Mouse (Mus musculus): ENCODE data around the gene Arhgef3. TPM values are rescaled to one million over a fixed set of nuclear protein-coding genes. Genes with fewer than 3 reads are reported as not detected.

Gene Arhgef3
- total and polyA plus RNA-seq, 2 experiments from 2014 or later = 12.3 to 17.7 TPM

DNA sequence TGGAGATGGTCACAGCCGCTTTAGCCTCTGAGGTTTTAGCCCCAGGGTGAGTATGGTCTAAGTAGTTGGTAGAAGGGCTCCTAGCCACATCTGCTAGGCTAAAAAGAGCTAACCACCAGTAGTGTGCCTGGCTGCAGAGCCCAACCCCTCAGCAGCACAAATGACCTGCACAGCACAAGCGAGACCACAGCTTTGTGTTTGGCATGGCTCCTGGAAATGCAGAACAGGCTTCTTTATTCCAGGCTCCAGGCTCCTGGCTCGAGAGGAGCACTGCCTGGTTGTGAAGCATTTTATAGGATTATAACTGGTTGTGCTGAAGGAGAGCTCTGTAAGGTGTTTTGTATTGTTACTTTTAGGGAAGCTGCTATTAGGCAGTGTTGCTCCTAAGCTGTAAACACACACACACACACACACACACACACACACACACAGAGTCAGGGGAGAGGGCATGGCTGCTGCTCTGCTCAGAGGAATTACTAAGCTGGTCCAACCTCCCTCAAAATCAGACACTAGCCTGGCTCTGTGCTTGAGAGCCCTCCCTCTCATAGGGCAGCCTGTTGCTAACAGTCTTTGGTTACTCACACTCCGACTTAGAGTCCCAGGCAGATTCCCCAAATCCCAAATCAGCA is 217.8 kb downstream of the Arhgef3 start:
- H3K4me3 ChIP-seq (ENCODE audit: low read depth, low read length) = no peak overlapping the region
- no peaks in the 10 kb centered on the region for H3K9me3 ChIP-seq (ENCODE audit: low read length)
- ATAC-seq (peak; percentile 78), DNase-seq (peak; percentile 58)
- no peak overlapping the region for H3K9ac ChIP-seq
- no peak overlapping the region for H3K27ac ChIP-seq (ENCODE audit: low read depth, low read length)
- H3K4me2 ChIP-seq (ENCODE audit: low read depth) = no peak overlapping the region
- H3K4me1 ChIP-seq (ENCODE audit: insufficient read depth) = 0 out of 2 replicates have a peak, but pooled peaks cover 4% of the 10 kb centered on the region
- H3K36me3 ChIP-seq (ENCODE audit: insufficient read depth) = no peaks in the 10 kb centered on the region
- no peak for TF ChIP-seq CTCF (IDR thresholded peaks at IDR 0.05; ENCODE audit: low read depth)
- 36% methylated on average over 4 of the region's 4 CpGs for WGBS
- H3K27me3 ChIP-seq (ENCODE audit: insufficient read depth, low read length) = no peaks in the 10 kb centered on the region

DNA sequence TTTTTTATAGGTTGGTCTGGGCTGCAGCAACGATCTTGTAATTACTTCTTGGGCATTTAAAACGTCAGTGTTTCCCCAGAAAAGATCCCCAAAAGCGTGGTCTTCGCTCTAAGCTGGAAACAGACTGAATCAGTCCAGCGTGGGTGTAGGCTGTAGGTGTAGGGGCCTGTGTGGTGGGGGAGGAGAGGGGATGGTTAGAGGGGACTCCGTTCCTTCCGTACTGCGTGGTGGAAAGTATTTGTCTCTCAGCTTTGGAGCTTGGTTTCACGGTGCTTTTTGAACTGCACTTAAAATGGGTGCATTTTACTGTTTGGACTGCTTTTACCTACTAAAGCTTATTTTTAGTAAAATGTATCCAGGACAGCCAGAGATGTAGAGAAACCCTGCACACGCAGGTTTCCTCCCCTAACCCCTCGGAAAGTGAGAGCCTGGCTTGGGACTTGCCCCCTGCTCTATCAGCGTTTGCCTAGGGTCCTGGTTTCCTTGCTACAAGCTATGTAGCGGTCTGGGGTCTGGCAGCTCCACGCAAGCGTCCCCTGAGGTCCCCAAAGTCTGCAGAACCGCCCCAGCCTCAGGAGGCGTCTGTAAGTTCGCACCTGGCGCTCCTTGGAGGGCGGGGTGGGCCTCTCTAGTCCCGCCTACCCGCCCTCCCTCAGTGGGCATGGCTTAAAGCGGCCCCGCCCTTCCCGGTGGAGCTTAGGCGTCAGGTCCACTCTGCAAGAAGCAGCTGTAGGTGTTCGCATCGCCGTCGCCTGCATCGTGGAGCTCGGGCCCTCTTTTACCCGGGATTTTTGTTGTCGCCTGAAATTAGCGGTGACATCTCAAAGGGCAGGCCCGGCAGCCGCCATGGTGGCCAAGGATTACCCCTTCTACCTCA is 220.9 kb downstream of the Arhgef3 start:
- DNase-seq (peak; percentile 78), ATAC-seq (peak; percentile 92)
- TF ChIP-seq CTCF (IDR thresholded peaks at IDR 0.05; ENCODE audit: low read depth) = no peak
- 0 out of 2 replicates have a peak, but pooled peaks cover 4% of the 10 kb centered on the region for H3K4me1 ChIP-seq (ENCODE audit: insufficient read depth)
- H3K9me3 ChIP-seq (ENCODE audit: low read length) = no peaks in the 10 kb centered on the region
- peak overlapping the region; percentile 89 for H3K4me2 ChIP-seq (ENCODE audit: low read depth)
- WGBS = 3% methylated on average over 37 of the region's 37 CpGs
- no peak overlapping the region for H3K27ac ChIP-seq (ENCODE audit: low read depth, low read length)
- peak overlapping the region; percentile 73 for H3K9ac ChIP-seq
- no peaks in the 10 kb centered on the region for H3K36me3 ChIP-seq (ENCODE audit: insufficient read depth)
- H3K27me3 ChIP-seq (ENCODE audit: insufficient read depth, low read length) = no peaks in the 10 kb centered on the region
- peak overlapping the region; percentile 59 for H3K4me3 ChIP-seq (ENCODE audit: low read depth, low read length)

DNA sequence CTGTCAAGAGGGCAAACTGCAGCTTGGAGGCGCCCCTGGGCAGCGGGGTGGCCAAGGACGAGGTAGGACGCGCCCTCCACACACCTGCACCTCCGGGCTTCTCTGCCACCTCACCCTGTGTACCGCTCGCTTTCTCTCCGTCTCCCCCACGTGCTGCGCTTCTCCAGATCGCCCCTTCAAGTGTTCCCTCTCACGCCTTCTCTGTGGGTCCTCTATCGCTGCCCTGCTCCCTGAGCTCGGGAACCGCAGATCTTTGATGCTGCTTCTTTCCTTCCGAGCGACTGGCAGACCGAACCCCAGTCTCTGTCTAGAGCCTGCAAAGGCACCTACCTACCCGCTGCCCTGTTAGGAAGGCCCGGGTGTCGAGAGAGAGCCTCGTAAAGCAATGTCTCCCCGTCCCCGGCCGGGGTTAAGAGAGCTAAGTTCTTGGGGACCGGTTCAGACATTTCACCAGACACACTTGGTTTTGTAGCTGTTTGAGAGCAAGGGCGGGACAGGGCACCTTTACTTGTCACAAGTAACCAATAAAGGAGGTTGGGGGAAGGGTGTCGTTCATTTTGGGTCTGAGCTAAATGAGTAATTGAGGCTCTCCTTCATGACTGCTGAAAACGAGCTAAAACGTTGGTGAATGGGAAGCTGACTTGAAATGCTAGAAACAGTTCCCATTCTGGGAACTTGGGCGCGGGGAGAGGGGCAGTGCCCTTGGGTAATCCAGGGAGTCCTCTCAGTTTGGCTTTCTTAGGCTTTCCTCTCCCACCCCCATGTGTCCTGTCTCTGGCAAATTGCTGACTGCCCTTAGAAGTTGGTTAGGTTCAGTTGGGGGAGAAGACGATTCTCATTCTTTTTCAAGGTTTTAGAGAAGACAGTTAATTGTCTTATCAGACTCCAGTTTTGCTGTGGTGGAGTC is 221.8 kb downstream of the Arhgef3 start:
- ATAC-seq = peak; percentile 52
- H3K36me3 ChIP-seq (ENCODE audit: insufficient read depth) = no peaks in the 10 kb centered on the region

DNA sequence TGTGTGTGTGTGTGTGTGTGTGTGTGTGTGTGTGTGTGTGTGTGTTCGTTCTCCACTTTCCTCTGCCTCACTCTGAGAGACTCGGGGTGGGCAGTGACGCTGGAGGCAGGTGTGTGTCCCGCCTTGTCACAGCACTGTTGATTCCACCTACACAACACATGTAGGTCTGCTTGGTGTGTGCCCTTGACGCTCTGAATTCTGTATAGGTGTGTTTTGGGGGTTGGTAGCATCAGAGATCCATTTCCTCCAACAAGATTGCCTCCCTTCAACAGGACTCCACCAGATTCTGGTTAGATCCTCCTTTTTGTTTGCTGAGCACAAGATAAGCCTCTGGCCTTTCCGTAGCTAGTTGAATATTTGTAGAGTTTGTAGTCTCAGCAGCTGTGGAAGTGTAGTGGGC is 222.5 kb downstream of the Arhgef3 start:
- Histone ChIP-seq H3K4me2 (ENCODE audit: low read depth) (peak overlapping the region; percentile 89), H3K36me3 (ENCODE audit: insufficient read depth) (no peaks in the 10 kb centered on the region), H3K27me3 (ENCODE audit: insufficient read depth, low read length) (no peaks in the 10 kb centered on the region), H3K27ac (ENCODE audit: low read depth, low read length) (no peak overlapping the region), H3K4me1 (ENCODE audit: insufficient read depth) (0 out of 2 replicates have a peak, but pooled peaks cover 4% of the 10 kb centered on the region), H3K9me3 (ENCODE audit: low read length) (no peaks in the 10 kb centered on the region), H3K4me3 (ENCODE audit: low read depth, low read length) (peak overlapping the region; percentile 59), H3K9ac (no peak overlapping the region; the same call in 1 of the 2 replicates)
- DNase-seq (no peak), ATAC-seq (no peak)
- no peak for TF ChIP-seq CTCF (IDR thresholded peaks at IDR 0.05; ENCODE audit: low read depth)
- WGBS = 69% methylated on average over 6 of the region's 6 CpGs

More for the DNA sequence above, 221.8 kb downstream of the Arhgef3 start:
- peak; percentile 52 for DNase-seq
- 0 out of 2 replicates have a peak, but pooled peaks cover 4% of the 10 kb centered on the region for H3K4me1 ChIP-seq (ENCODE audit: insufficient read depth)
- H3K27me3 ChIP-seq (ENCODE audit: insufficient read depth, low read length) = no peaks in the 10 kb centered on the region
- H3K9me3 ChIP-seq (ENCODE audit: low read length) = no peaks in the 10 kb centered on the region
- peak overlapping the region; percentile 73 for H3K9ac ChIP-seq
- H3K4me2 ChIP-seq (ENCODE audit: low read depth) = peak overlapping the region; percentile 89
- 4% methylated on average over 34 of the region's 34 CpGs for WGBS
- peak overlapping the region; percentile 59 for H3K4me3 ChIP-seq (ENCODE audit: low read depth, low read length)
- H3K27ac ChIP-seq (ENCODE audit: low read depth, low read length) = peak overlapping the region; percentile 2; the same call in 1 of the 2 replicates
- no peak for TF ChIP-seq CTCF (IDR thresholded peaks at IDR 0.05; ENCODE audit: low read depth)

DNA sequence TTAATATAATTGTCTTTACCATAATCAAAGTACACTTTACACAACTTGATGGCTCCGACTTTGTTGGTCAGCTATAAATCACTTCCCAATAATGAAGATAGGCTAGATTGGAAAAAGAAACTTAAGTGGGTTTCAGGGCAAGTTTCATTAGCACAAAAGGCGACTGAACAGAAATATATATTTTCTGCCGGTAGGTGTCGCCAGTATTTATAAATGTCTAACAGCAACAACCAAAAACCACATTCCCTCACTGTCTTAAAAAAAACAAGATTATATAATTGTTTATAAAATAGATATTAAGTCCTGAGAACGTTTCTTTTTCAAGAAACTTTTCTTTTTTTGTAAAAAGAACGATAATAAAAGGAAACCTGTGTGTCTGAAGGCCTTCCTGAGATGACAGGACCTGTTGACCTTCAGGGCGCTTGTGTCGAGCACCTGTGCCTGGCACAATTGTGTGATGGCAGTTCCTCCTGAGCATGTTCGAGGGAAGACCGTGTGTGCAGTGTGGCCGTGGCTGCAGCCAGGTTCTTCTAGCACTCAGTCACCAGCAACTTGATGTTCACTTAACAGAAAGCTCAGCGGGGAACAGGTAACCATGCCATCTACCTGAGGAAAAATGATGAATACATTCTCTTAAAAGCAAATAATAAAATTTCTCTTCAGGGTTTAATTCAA is 223.5 kb downstream of the Arhgef3 start:
- Histone ChIP-seq H3K36me3 (ENCODE audit: insufficient read depth) (no peaks in the 10 kb centered on the region), H3K4me1 (ENCODE audit: insufficient read depth) (0 out of 2 replicates have a peak, but pooled peaks cover 4% of the 10 kb centered on the region), H3K4me2 (ENCODE audit: low read depth) (no peak overlapping the region), H3K27ac (ENCODE audit: low read depth, low read length) (no peak overlapping the region), H3K27me3 (ENCODE audit: insufficient read depth, low read length) (no peaks in the 10 kb centered on the region), H3K4me3 (ENCODE audit: low read depth, low read length) (no peak overlapping the region), H3K9ac (no peak overlapping the region), H3K9me3 (ENCODE audit: low read length) (no peaks in the 10 kb centered on the region)
- WGBS = 39% methylated on average over 12 of the region's 12 CpGs
- DNase-seq = peak; percentile 79
- ATAC-seq = no peak
- TF ChIP-seq CTCF (IDR thresholded peaks at IDR 0.05; ENCODE audit: low read depth) = peak; percentile 60

Data from forebrain, postnatal 0 days (tissue).